Mouse (Mus musculus) liver, embryonic 14 days (tissue): ENCODE results near the gene Ahcyl2. TPM values are rescaled to one million over a fixed set of nuclear protein-coding genes. Genes with fewer than 3 reads are reported as not detected.

Experiments
- polyA plus RNA-seq: library from polyadenylated mRNA; depleted of rRNA; stranded (reverse); fragments of >200 nt; gene quantifications from 2 replicates; pipeline ENCODE4 v1.2.3, GENCODE M21; 2012; rRNA removed

The Ahcyl2 gene
- polyA plus RNA-seq: 5.1 and 5.8 TPM in 2 replicates

GRCm38 (mm10) chr6:29767813-29768660 is at the start of gene Ahcyl2:
Ahcyl2 (plus strand) TSS chr6:29768011.

GRCm38 (mm10) chr6:29735336-29735688 is 32.5 kb upstream of the Ahcyl2 start, which contains the start of gene Smo:
Smo (plus strand) TSS chr6:29735503.

GRCm38 (mm10) chr6:29916530-29917382 is 148.9 kb downstream of the Ahcyl2 start, which contains the start of gene Strip2:
Strip2 (plus strand) TSS chr6:29917012.

Other genes with a start within 250 kb of the Ahcyl2 start
- gene Irf5, start 241.4 kb upstream of the Ahcyl2 start, polyA plus RNA-seq: 4.6 and 6.2 TPM in 2 replicates
- gene Tnpo3, start 158.1 kb upstream of the Ahcyl2 start, polyA plus RNA-seq: 26.4 and 30.5 TPM in 2 replicates
- gene Tspan33, start 73.8 kb upstream of the Ahcyl2 start, polyA plus RNA-seq: 86.8 and 114 TPM in 2 replicates
- 4.4 and 4.7 TPM in 2 replicates for gene Smo, start 32.5 kb upstream of the Ahcyl2 start, polyA plus RNA-seq
- 0.34 and 0.50 TPM in 2 replicates for gene Strip2, start 149.0 kb downstream of the Ahcyl2 start, polyA plus RNA-seq